Mouse (Mus musculus): ENCODE measurements around the gene Hcn1. TPM values are rescaled to one million over a fixed set of nuclear protein-coding genes. Genes with fewer than 3 reads are reported as not detected.

The Hcn1 gene
- total RNA-seq (2021): 10 to 100 TPM; 34.0 to 35.0 TPM
- long read RNA-seq, experiment 1, full-length matches to known transcripts: 11 of 17 reads
- long read RNA-seq, experiment 1, partial matches to known transcripts: 2 of 17 reads
- long read RNA-seq, experiment 1, other reads (novel, unspliced or antisense): 4 of 17 reads
- long read RNA-seq, experiment 2, full-length matches to known transcripts: 7 of 13 reads
- long read RNA-seq, experiment 2, partial matches to known transcripts: 1 of 13 reads
- long read RNA-seq, experiment 2, other reads (novel, unspliced or antisense): 5 of 13 reads

GRCm38 (mm10) chr13:117602181-117602580 lies at the start of gene Hcn1:
Gene Hcn1 (plus strand): TSS chr13:117602320.
- peak; percentile 70 to 85 for DNase-seq (ENCODE audit: low spot score in 2 of 2)
- intact Hi-C loops (cut with DNase I): loop anchor here (2.0 to 5.0 kb wide), 3 partner anchors 195 to 749 kb away; no protein-coding TSS in a partner anchor

GRCm38 (mm10) chr13:117567251-117567650 lies 34.9 kb upstream of the Hcn1 start:
- intact Hi-C loops (cut with DNase I): no loop called here

GRCm38 (mm10) chr13:117571747-117572146 lies 30.4 kb upstream of the Hcn1 start:
- intact Hi-C loops (cut with DNase I): no loop called here
- no peak for DNase-seq (ENCODE audit: low spot score in 2 of 2)

More at GRCm38 (mm10) chr13:117567251-117567650, 34.9 kb upstream of the Hcn1 start:
- DNase-seq (ENCODE audit: low spot score in 2 of 2): peak; percentile 38 to 52

GRCm38 (mm10) chr13:117594494-117595182 lies 7.5 kb upstream of the Hcn1 start:
- DNase-seq (ENCODE audit: low spot score in 2 of 2): no peak
- intact Hi-C loops (cut with DNase I): no loop called here

- intact Hi-C loops (cut with DNase I): no loop called here
- DNase-seq (ENCODE audit: low spot score in 2 of 2): no peak
These were observed 7.0 kb upstream of the Hcn1 start for GRCm38 (mm10) chr13:117595183-117595532.

GRCm38 (mm10) chr13:117601331-117601965 lies 672 bp upstream of the Hcn1 start:
- DNase-seq (ENCODE audit: low spot score in 2 of 2): no peak
- intact Hi-C loops (cut with DNase I): loop anchor here (5.0 kb wide), 2 partner anchors 196 to 626 kb away; no protein-coding TSS in a partner anchor

- intact Hi-C loops (cut with DNase I): loop anchor here (2.0 to 5.0 kb wide), 3 partner anchors 195 to 748 kb away; no protein-coding TSS in a partner anchor
- peak in 1 of 2 experiments; percentile 31 for DNase-seq (ENCODE audit: low spot score in 2 of 2)
These were observed 668 bp downstream of the Hcn1 start for GRCm38 (mm10) chr13:117602617-117603358.

- DNase-seq (ENCODE audit: low spot score in 2 of 2): peak in 1 of 2 experiments; percentile 15
- intact Hi-C loops (cut with DNase I): loop anchor here (2.0 to 5.0 kb wide), 3 partner anchors 194 to 747 kb away; no protein-coding TSS in a partner anchor
These were observed 1.3 kb downstream of the Hcn1 start for GRCm38 (mm10) chr13:117603421-117603820.

- DNase-seq (ENCODE audit: low spot score in 2 of 2): no peak
- intact Hi-C loops (cut with DNase I): loop anchor here (5.0 kb wide), 2 partner anchors 193 to 623 kb away; no protein-coding TSS in a partner anchor
These were observed 2.0 kb downstream of the Hcn1 start for GRCm38 (mm10) chr13:117604073-117604472.

GRCm38 (mm10) chr13:117604971-117605750 lies 3.0 kb downstream of the Hcn1 start:
- DNase-seq (ENCODE audit: low spot score in 2 of 2): peak in 1 of 2 experiments; percentile 11
- intact Hi-C loops (cut with DNase I): loop anchor here (5.0 kb wide), 2 partner anchors 192 to 622 kb away; no protein-coding TSS in a partner anchor

GRCm38 (mm10) chr13:117611881-117612280 lies 9.8 kb downstream of the Hcn1 start:
- intact Hi-C loops (cut with DNase I): no loop called here
- DNase-seq (ENCODE audit: low spot score in 2 of 2): no peak

- no peak for DNase-seq (ENCODE audit: low spot score in 2 of 2)
- intact Hi-C loops (cut with DNase I): no loop called here
These were observed 17.4 kb downstream of the Hcn1 start for GRCm38 (mm10) chr13:117619544-117619943.

GRCm38 (mm10) chr13:117657501-117657900 lies 55.4 kb downstream of the Hcn1 start:
- DNase-seq (ENCODE audit: low spot score in 2 of 2): no peak
- intact Hi-C loops (cut with DNase I): no loop called here

GRCm38 (mm10) chr13:117658414-117659175 lies 56.5 kb downstream of the Hcn1 start:
- intact Hi-C loops (cut with DNase I): no loop called here
- peak in 1 of 2 experiments; percentile 9 for DNase-seq (ENCODE audit: low spot score in 2 of 2)

GRCm38 (mm10) chr13:117659511-117659910 lies 57.4 kb downstream of the Hcn1 start:
- peak; percentile 78 to 91 for DNase-seq (ENCODE audit: low spot score in 2 of 2)
- intact Hi-C loops (cut with DNase I): no loop called here

GRCm38 (mm10) chr13:117662661-117663060 lies 60.5 kb downstream of the Hcn1 start:
- intact Hi-C loops (cut with DNase I): no loop called here
- DNase-seq (ENCODE audit: low spot score in 2 of 2): no peak

GRCm38 (mm10) chr13:117669303-117669702 lies 67.2 kb downstream of the Hcn1 start:
- no peak for DNase-seq (ENCODE audit: low spot score in 2 of 2)
- intact Hi-C loops (cut with DNase I): no loop called here

GRCm38 (mm10) chr13:117671851-117672250 lies 69.7 kb downstream of the Hcn1 start:
- DNase-seq (ENCODE audit: low spot score in 2 of 2): no peak
- intact Hi-C loops (cut with DNase I): no loop called here

All from left cerebral cortex, postnatal 14 days (tissue).